Mouse (Mus musculus): ENCODE data around the gene Nlrp9c. TPM values are rescaled to one million over a fixed set of nuclear protein-coding genes. Genes with fewer than 3 reads are reported as not detected.
"Not testable (repeated sequence)": the region's sequence is repeated elsewhere in the genome, so short reads cannot be mapped to it uniquely, and the experiment has no call there.

The Nlrp9c gene
- total RNA-seq (2021): not detected
- long read RNA-seq, experiment 1: 0 reads
- long read RNA-seq, experiment 2: 0 reads

DNA sequence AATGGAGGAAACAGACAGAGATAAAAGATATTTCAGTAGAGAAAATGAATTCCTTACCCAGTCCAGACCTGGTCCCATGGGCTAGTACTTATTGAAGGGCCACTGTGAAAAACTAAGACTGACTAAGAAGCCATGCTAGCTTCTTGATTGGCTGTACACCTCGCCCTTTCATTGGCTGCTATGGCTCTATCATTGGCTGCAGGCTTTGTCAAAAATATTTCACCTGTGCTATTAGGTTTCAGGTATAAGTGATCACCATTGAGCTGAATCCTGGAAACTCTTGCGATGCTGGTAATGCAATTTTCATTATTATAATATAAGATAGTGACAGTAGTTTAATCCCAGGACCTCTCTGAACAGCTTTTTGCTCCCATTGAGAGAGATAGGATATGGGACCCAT is at the start of gene Nlrp9c:
Gene Nlrp9c, minus strand, starts transcription at position 101 of the 400 bp plus-strand sequence.
- not testable (repeated sequence) for DNase-seq

- DNase-seq: no peak
Measured at GRCm38 (mm10) chr7:26434813-26435212, 31.3 kb upstream of the Nlrp9c start, which contains the start of gene Nlrp4a. Gene Nlrp4a, plus strand, starts transcription at chr7:26435113.

DNA sequence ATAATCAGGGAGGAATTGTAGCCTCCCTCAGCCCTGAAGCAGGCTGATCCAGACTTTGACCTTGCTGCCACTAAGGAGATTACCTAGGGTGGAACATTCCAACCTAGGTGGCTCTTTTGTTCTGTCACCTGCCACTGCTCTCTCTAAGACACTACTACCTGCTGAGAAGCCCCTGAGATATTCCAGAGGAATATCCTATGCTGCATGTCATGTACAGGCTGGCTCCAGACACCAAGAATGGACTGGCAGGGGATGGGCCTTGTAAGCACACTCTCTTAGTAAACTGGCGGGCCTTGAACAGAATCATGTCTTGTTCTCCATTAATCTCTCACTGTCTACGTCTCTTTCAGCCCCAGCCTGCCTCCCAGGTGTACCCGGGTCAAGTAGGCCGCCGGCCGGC is 11.7 kb downstream of the Nlrp9c start:
- DNase-seq: not testable (repeated sequence)

- not testable (repeated sequence) for DNase-seq
Measured at GRCm38 (mm10) chr7:26391137-26391536, 12.4 kb downstream of the Nlrp9c start.

DNA sequence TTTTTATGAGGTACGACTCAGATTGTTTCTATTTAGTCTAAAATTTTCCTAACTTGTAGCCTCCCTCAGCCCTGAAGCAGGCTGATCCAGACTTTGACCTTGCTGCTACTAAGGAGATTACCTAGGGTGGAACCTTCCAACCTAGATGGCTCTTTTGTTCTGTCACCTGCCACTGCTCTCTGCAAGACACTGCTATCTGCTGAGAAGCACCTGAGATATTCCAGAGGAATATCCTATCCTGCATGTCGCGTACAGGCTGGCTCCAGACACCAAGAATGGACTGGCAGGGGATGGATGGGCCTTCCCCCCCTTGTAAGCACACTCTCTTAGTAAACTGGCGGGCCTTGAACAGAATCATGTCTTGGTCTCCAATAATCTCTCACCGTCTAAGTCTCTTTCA is 16.8 kb downstream of the Nlrp9c start:
- not testable (repeated sequence) for DNase-seq

- no peak for DNase-seq
Measured at GRCm38 (mm10) chr7:26380807-26381206, 22.7 kb downstream of the Nlrp9c start.

DNA sequence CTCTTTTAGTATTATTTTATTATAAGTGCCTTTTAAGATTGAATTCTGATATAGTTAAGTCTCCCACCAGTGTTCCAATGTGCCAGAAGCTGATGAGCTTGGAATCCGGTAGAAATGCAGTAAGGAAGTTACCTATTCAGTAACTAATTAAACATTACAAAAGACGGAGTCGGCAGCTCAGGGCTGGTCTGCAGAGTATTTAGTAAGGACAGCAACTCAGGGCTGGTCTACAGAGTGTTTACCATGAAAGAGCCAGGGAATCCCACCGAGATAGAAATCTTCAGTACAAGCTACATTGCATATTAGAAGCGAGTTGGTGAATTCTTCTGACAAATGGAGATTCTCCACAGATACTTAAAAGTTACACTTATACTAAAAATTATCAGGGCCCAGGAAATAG is 30.3 kb downstream of the Nlrp9c start:
- DNase-seq: not testable (repeated sequence)

DNA sequence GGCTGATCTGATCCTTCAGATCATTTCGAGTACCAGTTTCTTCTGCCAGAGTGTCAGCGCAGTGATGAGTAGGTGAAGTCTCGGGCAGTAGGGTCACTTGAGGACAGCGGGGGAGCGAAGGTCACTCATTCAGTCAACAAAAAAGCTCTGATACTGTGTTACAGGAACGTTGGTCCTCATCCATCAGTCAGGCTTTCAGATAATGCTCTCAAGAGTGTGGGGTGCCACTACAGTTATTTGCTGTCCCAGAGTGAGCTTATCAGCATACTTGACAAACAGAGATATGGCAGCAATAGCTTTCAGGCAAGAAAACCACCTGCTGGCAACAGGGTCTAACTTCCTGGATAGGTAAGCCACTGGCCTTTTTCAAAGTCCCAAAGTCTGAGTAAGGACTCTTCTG is 46.8 kb downstream of the Nlrp9c start:
- DNase-seq: not testable (repeated sequence)

GRCm38 (mm10) chr7:26352258-26352657 is 51.2 kb downstream of the Nlrp9c start:
- not testable (repeated sequence) for DNase-seq

GRCm38 (mm10) chr7:26350177-26350576 is 53.3 kb downstream of the Nlrp9c start:
- not testable (repeated sequence) for DNase-seq

DNA sequence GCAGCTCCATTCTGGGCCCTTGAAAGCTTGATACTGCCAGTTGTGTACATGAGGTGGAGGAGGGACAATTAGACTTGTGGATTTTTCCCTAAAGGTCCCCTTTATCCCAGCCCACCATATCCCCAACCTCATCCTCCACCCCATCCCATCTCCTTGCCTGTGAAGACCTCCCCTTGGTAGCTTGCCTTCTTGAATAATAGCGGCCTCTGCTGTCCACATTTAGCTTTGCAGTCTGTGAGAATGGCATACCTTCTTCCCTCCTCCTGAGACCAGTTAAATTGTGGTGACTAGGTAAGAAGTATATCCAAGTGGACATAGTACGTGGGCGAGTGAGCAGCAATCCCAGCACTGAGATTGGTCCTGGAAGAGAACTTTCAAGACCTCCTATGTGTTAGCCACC is 83.1 kb downstream of the Nlrp9c start:
- DNase-seq: not testable (repeated sequence)

DNA sequence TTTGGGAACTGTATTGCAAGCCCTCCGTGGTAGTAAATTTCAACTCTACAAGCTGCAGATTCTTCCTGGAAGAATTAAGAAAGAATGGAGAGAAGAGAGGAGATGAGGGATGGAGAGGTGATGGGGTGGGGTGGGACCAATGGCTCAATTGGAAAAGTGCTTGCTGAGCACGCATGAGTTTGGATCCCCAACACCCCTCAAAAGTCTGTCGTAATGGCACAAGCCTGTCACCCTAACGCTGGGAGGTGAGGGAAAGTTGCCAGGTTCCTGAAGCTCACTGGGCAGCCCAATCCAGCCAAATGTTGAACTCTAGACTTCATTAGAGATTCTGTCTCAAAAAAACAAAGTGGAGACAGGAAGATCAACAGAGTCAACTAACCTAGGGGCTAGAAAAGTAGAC is 87.7 kb downstream of the Nlrp9c start:
- DNase-seq: not testable (repeated sequence)

DNA sequence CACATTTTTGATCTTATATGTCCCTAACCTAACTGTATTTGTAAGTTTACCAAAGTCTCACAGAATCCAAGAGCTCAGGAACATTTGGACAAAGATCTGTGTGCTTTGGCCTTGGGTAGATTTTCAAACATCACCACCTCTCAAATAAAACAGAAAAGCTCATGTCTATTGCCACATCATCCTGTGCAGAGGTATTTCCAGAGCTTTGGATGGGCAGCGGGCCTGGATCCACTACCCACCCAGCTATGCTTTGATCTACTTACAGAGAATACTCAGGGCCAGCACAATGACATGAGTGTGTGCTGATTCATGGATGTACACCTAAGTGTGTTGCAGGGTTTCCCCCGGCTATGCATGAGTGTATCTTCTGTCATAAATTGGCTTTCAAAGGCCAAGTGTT is 88.3 kb downstream of the Nlrp9c start:
- DNase-seq: not testable (repeated sequence)

- not testable (repeated sequence) for DNase-seq
Measured at GRCm38 (mm10) chr7:26311786-26312185, 91.7 kb downstream of the Nlrp9c start.

DNA sequence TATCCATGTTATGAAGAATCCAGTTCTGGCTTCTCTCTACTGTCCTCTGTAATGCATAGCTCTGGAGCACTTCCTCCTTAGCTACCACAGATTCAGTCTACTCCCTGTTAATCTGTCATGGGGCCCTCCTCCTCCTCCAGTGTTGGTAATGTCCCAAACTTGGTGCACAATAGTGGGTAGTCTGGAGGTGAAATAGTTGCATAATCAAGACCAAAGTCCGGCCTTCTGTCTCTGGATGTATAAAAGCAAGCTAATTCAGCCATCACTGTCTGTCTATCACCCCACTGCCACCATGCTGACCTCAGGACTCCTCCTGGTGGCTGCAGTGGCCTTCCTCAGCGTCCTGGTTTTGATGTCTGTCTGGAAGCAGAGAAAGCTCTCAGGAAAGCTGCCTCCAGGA is 96.6 kb downstream of the Nlrp9c start, which contains the start of gene Cyp2a4:
Gene Cyp2a4, plus strand, starts transcription at position 244 of the 400 bp plus-strand sequence.
- not testable (repeated sequence) for DNase-seq

- not testable (repeated sequence) for DNase-seq
Measured at GRCm38 (mm10) chr7:26303429-26304166, 99.9 kb downstream of the Nlrp9c start.

Other genes starting within 250 kb of the Nlrp9c start
- not detected for gene Cyp2b9, start 230.3 kb downstream of the Nlrp9c start, total RNA-seq (2021)
- gene Vmn1r184, start 143.4 kb downstream of the Nlrp9c start, total RNA-seq (2021): not detected
- gene Cyp2a4, start 96.5 kb downstream of the Nlrp9c start, total RNA-seq (2021): not detected
- gene Nlrp4a, start 31.4 kb upstream of the Nlrp9c start, total RNA-seq (2021): not detected
- not detected for gene Nlrp9a, start 131.3 kb upstream of the Nlrp9c start, total RNA-seq (2021)
- not detected for gene Vmn1r185, start 214.8 kb upstream of the Nlrp9c start, total RNA-seq (2021)